Mouse (Mus musculus) heart, adult 2 months (tissue): ENCODE data around the gene Meis2.

ENCODE experiments used
- CTCF ChIP-seq: fragments of 200-600 bp; IDR thresholded peaks from 2 replicates; pipeline ENCODE4 v1.8.1; 2022; ENCODE audit warnings: antibody characterized with exemption, mild to moderate bottlenecking, moderate library complexity
- POLR2A ChIP-seq: fragments of 200-500 bp; IDR thresholded peaks from 2 replicates; pipeline ENCODE4 v1.6.1; 2011; ENCODE audit warnings: mild to moderate bottlenecking, low read depth, low read length, control low read depth; ENCODE audit not compliant: insufficient read depth

GRCm38 (mm10) chr2:115889212-115889611 is 176.4 kb downstream of the Meis2 start:
- no peak for TF ChIP-seq CTCF
- TF ChIP-seq POLR2A: no peak
